Mouse (Mus musculus): ENCODE results near the gene Gm8126.
"Not testable (repeated sequence)": the region's sequence is repeated elsewhere in the genome, so short reads cannot be mapped to it uniquely, and the experiment has no call there.

Gene Gm8126

DNA sequence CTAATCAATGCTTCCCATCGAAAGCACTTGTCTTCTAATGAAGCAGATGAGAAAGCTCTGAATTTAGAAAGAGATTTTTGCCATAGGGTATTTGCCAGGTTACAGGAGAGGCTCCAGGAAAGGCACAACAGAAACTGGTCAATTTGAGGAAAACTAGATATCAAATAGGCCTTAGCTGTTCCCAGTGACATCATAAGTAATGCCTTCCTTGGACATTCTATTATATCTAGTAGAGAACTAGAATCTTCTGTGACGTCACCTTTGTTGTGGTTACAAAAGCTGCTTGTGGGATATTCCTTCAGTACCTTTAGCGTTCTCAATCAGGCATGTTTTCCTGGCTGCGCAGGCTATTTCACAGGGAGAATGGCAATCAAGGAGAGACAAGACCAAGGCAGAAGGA is at the start of gene Gm8126:
Gene Gm8126, plus strand, starts transcription at position 301 of the 400 bp plus-strand sequence.
- not testable (repeated sequence) for DNase-seq

DNA sequence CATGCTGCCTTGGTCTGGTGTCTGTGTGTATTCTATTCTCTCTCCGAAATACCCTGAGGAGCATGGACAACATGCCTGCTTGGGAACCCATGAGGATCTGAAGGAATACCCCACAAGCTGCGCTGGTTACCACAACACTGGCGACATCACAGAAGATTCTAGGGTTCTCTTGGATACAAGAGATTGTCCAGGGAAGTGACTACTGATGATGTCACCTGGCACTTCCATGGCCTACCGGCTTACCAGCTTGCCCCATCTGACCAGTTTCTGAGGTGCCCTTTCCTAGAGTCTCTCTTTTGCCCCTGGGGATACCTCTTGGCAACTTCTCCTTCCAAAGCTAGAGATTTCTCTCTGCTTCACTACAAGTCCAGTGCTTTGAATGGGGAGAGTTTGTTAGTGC is 23.2 kb upstream of the Gm8126 start, which contains the start of gene Gm8122:
Gene Gm8122, minus strand, starts transcription at position 101 of the 400 bp plus-strand sequence.
- not testable (repeated sequence) for DNase-seq

GRCm38 (mm10) chr14:43237769-43238168 is 20.7 kb upstream of the Gm8126 start:
- not testable (repeated sequence) for DNase-seq

DNA sequence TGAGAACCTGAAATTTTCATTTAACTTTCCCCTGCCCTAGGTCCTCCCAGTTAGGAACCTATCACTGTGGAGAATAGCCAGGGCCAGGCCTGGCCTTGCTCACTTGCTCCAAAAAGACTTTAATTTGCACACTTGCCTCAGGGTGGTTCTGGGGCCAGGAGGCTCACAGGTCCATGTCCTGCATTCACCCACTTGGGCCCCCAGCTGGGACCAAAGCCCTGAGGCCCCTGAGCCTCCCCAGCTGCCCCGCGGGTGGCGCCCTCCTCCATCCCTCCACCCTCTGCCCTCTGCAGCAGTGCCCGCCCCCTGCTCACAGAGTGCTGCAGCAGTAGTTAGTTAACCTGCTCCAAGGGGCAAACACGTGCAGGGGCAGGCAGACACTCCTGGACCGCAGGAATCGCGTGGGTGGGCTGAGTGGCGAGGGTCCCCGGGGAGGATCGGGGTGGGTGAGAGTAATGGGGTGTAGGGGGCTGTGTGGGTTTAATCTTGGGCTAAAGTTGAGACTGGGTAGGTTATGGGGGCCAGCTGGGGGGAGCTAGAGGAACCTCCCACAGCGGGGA is 8.8 kb upstream of the Gm8126 start:
- not testable (repeated sequence) for DNase-seq

DNA sequence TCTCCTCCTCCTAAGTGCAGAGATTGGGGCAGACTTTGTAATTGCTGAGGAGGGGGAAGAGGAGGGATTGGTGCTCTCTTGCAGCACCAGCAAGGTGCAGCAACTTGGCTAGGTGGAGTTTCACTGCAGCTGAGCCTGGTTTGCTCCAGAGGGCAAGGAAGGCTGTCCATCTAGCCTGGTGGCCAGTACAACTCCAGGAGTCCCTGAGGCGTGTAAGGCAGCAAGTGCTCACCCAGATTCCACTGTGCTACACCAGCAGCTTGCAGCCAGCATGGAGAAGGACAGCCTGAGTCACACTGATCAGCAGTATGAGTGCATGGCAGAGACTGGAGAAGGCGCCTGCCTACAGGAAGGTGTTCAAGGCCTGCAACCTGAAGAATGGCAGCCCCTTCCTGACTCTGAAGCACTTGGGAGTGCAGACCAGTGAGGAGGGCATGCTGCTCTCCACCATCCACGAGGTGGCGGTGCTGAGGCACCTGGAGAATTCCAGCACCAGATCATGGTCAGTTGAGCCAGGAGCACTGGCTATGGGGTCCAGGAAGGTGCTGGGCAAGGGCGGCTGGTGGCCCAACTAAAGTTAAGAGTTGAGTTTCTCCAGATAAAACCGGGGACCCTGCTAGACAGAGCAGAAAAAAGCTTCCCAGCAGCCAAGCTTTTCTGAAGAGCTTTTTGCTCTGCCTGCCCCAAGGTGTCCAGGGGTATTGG is 7.7 kb upstream of the Gm8126 start:
- not testable (repeated sequence) for DNase-seq

DNA sequence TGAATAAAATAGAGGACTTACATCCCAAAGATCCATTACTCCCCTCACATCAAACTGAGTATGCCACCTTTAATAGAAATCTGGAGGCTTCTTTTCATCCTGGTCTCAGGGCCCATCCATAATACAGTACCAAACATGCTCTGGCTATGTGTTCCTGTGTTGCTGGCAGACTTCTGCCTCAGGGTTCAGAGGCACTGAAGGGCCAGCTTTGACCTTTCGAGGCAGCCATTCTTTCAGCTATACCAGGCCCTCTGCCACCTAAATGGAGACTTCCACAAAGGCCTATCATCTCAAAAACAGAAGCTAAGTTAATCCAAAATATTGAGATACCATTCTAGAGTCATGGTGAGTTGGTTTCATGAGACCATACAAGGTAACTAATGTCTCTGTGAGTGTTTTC is 1.9 kb upstream of the Gm8126 start:
- DNase-seq = not testable (repeated sequence)

GRCm38 (mm10) chr14:43263421-43263820 is 5.0 kb downstream of the Gm8126 start:
- DNase-seq = not testable (repeated sequence)

DNA sequence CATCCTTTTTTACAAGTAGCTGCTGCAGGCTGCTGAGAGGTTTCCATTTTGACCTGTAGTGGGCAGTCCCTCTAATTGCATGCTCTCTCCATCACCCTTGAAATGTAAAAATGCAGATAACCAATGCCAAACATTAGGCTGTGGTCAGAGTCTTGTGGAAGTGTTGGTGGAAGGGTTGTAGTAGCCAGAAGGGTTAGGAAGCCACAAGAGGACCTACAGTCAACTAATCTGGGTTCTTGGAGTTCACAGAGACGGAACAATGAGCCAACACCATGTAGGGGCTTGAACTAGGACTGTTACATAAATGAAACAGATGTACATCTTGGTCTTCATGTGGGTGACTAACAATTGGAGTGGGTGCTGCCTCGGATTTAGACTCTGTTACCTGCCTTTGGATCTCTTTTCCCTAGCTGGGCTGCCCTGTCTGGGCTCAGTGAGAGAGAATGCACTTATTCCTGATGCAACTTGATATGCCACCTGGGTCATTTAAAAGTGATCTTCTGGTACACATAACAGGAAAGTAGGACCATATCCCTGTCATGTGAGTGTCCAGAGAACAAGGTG is 10.2 kb downstream of the Gm8126 start:
- DNase-seq = not testable (repeated sequence)

- DNase-seq = not testable (repeated sequence)
Observed at GRCm38 (mm10) chr14:43269211-43269610, 10.8 kb downstream of the Gm8126 start.

GRCm38 (mm10) chr14:43273161-43273560 is 14.7 kb downstream of the Gm8126 start:
- DNase-seq = not testable (repeated sequence)

DNA sequence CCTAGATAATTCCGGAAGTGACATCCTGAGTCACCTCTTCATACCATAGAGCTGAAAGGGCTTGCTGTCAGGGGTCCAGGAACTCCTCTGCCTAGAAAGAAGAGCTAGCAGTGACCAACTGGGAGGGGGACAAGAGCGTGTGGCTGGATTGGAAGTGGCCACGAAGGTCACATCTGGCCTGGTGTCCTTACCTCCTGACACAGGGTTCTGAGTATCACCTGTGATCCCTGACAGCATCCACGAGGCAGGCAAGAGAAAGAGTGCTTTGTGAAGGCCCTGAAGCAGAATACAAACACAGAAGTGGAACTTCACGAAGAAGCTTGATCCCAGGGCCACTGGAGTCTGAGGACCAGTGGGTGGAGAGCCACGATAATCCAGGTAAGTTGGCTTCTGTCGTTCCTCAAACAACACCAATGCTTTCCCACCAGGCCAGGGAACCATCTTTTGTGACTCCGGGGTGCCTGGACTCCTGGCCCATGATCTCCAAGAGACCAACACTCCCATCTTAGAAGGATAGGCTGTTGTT is 16.6 kb downstream of the Gm8126 start, which contains the start of gene Gm9732:
Gene Gm9732, plus strand, starts transcription at position 51 of the 526 bp plus-strand sequence.
- not testable (repeated sequence) for DNase-seq

- not testable (repeated sequence) for DNase-seq
Observed at GRCm38 (mm10) chr14:43275752-43276151, 17.3 kb downstream of the Gm8126 start.

DNA sequence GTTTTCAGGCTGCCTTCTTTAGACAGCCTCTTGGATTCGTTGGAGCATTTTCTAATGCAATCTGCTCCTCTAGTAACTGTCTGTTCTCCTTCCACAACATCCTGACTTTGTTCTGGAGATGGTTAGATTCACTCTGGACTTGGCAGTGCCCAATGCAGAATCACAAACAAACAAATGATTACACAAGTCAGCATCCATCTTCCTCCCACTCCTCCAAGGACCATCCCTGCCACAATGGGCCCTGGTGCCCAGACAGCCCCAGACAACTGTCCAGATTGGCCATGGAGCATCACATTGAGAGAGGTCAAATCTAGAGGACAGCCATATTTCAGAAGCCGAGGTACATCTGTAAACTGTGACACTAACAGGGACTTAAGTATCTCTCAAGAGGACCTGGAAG is 19.0 kb downstream of the Gm8126 start:
- DNase-seq = not testable (repeated sequence)

DNA sequence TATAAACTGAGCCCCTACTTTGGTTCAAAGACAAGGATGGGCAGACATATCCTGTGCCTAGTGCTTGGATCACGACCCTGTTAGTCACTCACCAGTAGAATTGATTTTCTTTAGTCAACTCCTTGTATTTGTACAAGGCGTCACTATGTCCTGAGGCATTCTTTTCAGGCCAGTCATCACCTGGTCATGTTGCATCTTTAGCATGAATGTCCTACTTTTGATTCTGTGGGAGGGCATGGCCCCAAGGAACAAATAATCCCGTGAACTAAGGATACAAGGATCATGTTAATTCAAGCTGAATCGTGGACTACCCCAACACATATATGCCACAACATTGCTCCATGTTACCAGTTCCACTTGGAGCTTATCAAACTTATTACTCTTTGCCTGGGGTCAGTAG is 19.7 kb downstream of the Gm8126 start:
- DNase-seq = not testable (repeated sequence)

GRCm38 (mm10) chr14:43278681-43279080 is 20.2 kb downstream of the Gm8126 start:
- DNase-seq = not testable (repeated sequence)

- not testable (repeated sequence) for DNase-seq
Observed at GRCm38 (mm10) chr14:43293503-43293902, 35.1 kb downstream of the Gm8126 start, which contains the start of gene Gm8127. TSS of gene Gm8127 (minus strand) at chr14:43293832.
